Mouse (Mus musculus): ENCODE measurements around the gene Pacsin2. TPM values are rescaled to one million over a fixed set of nuclear protein-coding genes. Genes with fewer than 3 reads are reported as not detected.

The Pacsin2 gene
- polyA plus RNA-seq, 1 experiment: not detected

DNA sequence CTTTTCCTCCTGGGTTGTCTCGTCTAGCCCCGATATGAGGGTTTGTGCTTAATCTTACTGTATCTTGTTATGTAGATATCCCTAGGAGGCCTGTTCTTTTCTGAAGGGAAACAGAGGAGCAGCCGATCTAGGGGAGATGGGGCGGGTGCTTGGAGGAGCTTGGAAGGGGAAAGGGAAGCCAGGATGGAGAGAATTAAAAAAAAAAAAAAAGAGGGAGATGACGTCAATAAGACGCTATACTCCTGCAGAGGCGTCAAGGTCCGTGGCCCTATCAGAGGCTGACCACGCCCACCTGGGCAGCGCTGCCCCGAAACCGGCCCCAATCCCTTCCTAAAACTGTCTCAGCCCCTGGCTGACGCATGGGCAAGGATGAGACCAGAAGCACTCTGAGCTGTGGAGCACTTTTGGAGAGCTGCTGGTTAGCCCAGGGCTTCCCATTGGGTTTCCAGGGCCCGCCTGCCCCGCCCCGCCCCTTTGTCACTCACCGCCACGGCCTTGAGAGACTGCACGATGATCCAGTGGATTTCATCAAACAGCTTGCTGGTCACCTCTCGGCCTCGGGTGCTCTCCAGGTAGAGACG, 31.5 kb upstream of the Pacsin2 start:
- TF ChIP-seq CTCF (IDR thresholded peaks at IDR 0.05; ENCODE audit: insufficient read depth, low read depth, low read length) (no peak), POLR2A (IDR thresholded peaks at IDR 0.05; ENCODE audit: insufficient read depth, low read depth, low read length) (no peak)
- H3K4me3 ChIP-seq (ENCODE audit: insufficient read depth, low read depth, low read length): no peak overlapping the region
- no peaks in the 10 kb centered on the region for H3K4me1 ChIP-seq (ENCODE audit: control insufficient read depth, insufficient read depth, low read length)
- WGBS: 86% methylated on average over 22 of the region's 22 CpGs
- no peak overlapping the region for H3K27ac ChIP-seq (ENCODE audit: insufficient read depth, low read depth, low read length)

DNA sequence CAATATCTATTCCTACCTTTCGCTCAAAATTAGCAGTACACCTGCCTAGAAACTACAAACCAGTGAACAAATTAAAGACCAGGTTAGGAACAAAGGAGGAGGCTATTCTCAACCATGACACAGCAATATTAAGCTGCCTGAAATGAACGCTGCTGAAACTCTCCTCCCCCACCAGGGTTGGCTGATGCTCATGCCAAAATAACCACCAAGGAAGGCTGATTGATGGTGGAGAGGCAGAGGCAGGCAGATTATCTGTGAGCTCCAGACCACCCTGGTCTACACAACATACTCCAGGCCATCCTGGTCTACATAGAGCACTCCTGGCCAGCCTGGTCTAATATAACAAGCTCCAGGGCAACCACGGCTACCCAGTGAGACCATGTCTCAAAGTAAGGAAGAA, 30.8 kb upstream of the Pacsin2 start:
- no peak for TF ChIP-seq CTCF (IDR thresholded peaks at IDR 0.05; ENCODE audit: insufficient read depth, low read depth, low read length)
- no peak for TF ChIP-seq POLR2A (IDR thresholded peaks at IDR 0.05; ENCODE audit: insufficient read depth, low read depth, low read length)
- H3K27ac ChIP-seq (ENCODE audit: insufficient read depth, low read depth, low read length): no peak overlapping the region
- no peaks in the 10 kb centered on the region for H3K4me1 ChIP-seq (ENCODE audit: control insufficient read depth, insufficient read depth, low read length)
- WGBS: 84% methylated on average over 3 of the region's 3 CpGs
- H3K4me3 ChIP-seq (ENCODE audit: insufficient read depth, low read depth, low read length): no peak overlapping the region

DNA sequence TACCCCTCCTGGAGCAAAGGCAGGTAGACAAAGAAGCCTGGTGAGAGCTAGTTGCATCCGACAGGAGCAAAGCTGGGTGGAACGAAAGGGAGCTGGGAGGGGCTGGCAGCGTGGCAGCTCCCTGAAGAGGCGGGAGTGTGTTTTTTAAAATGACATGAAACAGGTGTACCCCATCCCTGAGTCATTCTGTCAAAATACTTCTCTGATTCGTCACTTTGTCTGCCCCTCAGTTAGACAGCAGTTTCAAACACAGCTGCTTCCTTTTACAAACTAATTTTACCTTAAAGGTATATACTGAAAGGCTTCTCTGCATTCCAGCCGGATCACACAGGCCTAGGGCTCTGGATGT, 30.1 kb upstream of the Pacsin2 start:
- TF ChIP-seq POLR2A (IDR thresholded peaks at IDR 0.05; ENCODE audit: insufficient read depth, low read depth, low read length) (no peak), CTCF (IDR thresholded peaks at IDR 0.05; ENCODE audit: insufficient read depth, low read depth, low read length) (no peak)
- Histone ChIP-seq H3K4me1 (ENCODE audit: control insufficient read depth, insufficient read depth, low read length) (no peaks in the 10 kb centered on the region), H3K27ac (ENCODE audit: insufficient read depth, low read depth, low read length) (no peak overlapping the region), H3K4me3 (ENCODE audit: insufficient read depth, low read depth, low read length) (no peak overlapping the region)
- WGBS: 84% methylated on average over 6 of the region's 6 CpGs

DNA sequence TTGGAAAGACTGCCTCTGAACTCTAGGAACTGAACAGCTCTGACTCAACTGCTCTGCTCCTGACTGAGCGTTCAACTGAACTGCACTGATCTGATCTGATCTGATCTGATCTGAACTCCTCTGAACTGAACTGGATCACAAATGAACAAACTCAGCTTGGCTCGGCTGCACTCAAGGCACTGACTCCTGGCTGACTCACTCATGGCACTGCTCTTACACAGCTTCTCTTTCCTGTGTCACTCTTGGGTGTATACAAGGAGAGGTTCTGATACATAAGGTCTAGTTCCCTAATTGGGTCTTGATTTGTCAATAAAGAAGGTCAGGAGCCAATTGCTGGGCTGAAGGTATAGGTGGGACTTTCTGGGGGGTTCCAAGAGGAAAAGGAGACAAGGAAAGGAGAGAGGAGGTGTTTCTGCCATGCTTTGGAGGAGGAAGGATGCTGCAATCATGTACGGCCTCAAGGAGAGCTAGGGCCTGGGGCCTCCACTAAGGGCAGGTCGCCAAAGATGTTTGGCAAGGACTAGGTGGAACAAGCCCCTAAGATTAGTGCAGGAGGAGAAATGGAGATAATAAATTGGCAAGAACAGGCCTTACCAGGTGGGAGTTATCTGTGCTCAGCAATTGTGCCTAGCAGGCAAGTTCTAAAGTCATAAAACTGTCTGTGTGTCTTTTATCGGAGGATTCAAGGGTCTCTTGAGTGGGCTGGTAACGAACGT, 29.6 kb upstream of the Pacsin2 start:
- Histone ChIP-seq H3K4me1 (ENCODE audit: control insufficient read depth, insufficient read depth, low read length) (peaks cover under 1% of the 10 kb centered on the region; the same call in 1 of the 2 replicates), H3K27ac (ENCODE audit: insufficient read depth, low read depth, low read length) (no peak overlapping the region), H3K4me3 (ENCODE audit: insufficient read depth, low read depth, low read length) (no peak overlapping the region)
- no peak for TF ChIP-seq POLR2A (IDR thresholded peaks at IDR 0.05; ENCODE audit: insufficient read depth, low read depth, low read length)
- no peak for TF ChIP-seq CTCF (IDR thresholded peaks at IDR 0.05; ENCODE audit: insufficient read depth, low read depth, low read length)
- WGBS: 87% methylated on average over 7 of the region's 7 CpGs

GRCm38 (mm10) chr15:83491891-83492290, 27.5 kb upstream of the Pacsin2 start:
- H3K4me3 ChIP-seq (ENCODE audit: insufficient read depth, low read depth, low read length): no peak overlapping the region
- 87% methylated on average over 5 of the region's 5 CpGs for WGBS
- no peak overlapping the region for H3K27ac ChIP-seq (ENCODE audit: insufficient read depth, low read depth, low read length)
- no peak for TF ChIP-seq POLR2A (IDR thresholded peaks at IDR 0.05; ENCODE audit: insufficient read depth, low read depth, low read length)
- H3K4me1 ChIP-seq (ENCODE audit: control insufficient read depth, insufficient read depth, low read length): peaks cover 11% of the 10 kb centered on the region; the same call in 1 of the 2 replicates

DNA sequence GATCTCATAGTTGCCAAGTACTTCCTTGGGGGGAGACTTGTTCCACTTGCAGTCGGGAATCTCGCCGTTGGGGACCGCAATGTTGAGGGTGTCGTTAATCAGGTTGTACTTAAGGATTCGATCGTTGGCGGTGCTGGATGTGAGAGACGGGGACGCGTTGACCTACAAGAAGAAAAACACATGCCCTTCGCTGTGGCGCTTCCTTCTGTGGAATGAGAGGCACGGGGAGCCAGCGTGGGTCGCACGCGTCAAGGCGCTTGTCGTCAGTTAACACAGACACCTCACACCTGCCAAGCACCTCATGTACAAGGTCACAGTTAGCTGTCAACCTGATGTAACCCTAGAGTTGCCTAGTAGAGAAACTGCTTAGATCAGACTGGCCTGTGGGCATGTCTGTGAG, 25.1 kb upstream of the Pacsin2 start:
- Histone ChIP-seq H3K27ac (ENCODE audit: insufficient read depth, low read depth, low read length) (no peak overlapping the region), H3K4me3 (ENCODE audit: insufficient read depth, low read depth, low read length) (no peak overlapping the region), H3K4me1 (ENCODE audit: control insufficient read depth, insufficient read depth, low read length) (peaks cover 11% of the 10 kb centered on the region; the same call in 1 of the 2 replicates)
- 95% methylated on average over 20 of the region's 20 CpGs for WGBS
- TF ChIP-seq POLR2A (IDR thresholded peaks at IDR 0.05; ENCODE audit: insufficient read depth, low read depth, low read length): no peak

- Histone ChIP-seq H3K27ac (ENCODE audit: insufficient read depth, low read depth, low read length) (no peak overlapping the region), H3K4me1 (ENCODE audit: control insufficient read depth, insufficient read depth, low read length) (peaks cover 11% of the 10 kb centered on the region; the same call in 1 of the 2 replicates), H3K4me3 (ENCODE audit: insufficient read depth, low read depth, low read length) (no peak overlapping the region)
- 36% methylated on average over 9 of the region's 9 CpGs for whole genome bisulfite sequencing
- TF ChIP-seq CTCF (IDR thresholded peaks at IDR 0.05; ENCODE audit: insufficient read depth, low read depth, low read length): no peak
- no peak for TF ChIP-seq POLR2A (IDR thresholded peaks at IDR 0.05; ENCODE audit: insufficient read depth, low read depth, low read length)
Measured at GRCm38 (mm10) chr15:83487477-83488115, 23.2 kb upstream of the Pacsin2 start.

GRCm38 (mm10) chr15:83484311-83484710, 19.9 kb upstream of the Pacsin2 start:
- H3K4me3 ChIP-seq (ENCODE audit: insufficient read depth, low read depth, low read length): no peak overlapping the region
- WGBS: 91% methylated on average over 10 of the region's 10 CpGs
- TF ChIP-seq POLR2A (IDR thresholded peaks at IDR 0.05; ENCODE audit: insufficient read depth, low read depth, low read length): no peak
- TF ChIP-seq CTCF (IDR thresholded peaks at IDR 0.05; ENCODE audit: insufficient read depth, low read depth, low read length): no peak
- H3K4me1 ChIP-seq (ENCODE audit: control insufficient read depth, insufficient read depth, low read length): peaks cover 11% of the 10 kb centered on the region; the same call in 1 of the 2 replicates
- H3K27ac ChIP-seq (ENCODE audit: insufficient read depth, low read depth, low read length): no peak overlapping the region

- Histone ChIP-seq H3K4me1 (ENCODE audit: control insufficient read depth, insufficient read depth, low read length) (peaks cover 7% of the 10 kb centered on the region; the same call in 1 of the 2 replicates), H3K4me3 (ENCODE audit: insufficient read depth, low read depth, low read length) (no peak overlapping the region), H3K27ac (ENCODE audit: insufficient read depth, low read depth, low read length) (no peak overlapping the region)
- TF ChIP-seq CTCF (IDR thresholded peaks at IDR 0.05; ENCODE audit: insufficient read depth, low read depth, low read length) (no peak), POLR2A (IDR thresholded peaks at IDR 0.05; ENCODE audit: insufficient read depth, low read depth, low read length) (no peak)
- WGBS: 26% methylated on average over 2 of the region's 2 CpGs
Measured at GRCm38 (mm10) chr15:83483482-83483881, 19.1 kb upstream of the Pacsin2 start.

All from olfactory bulb, adult 2 months (tissue).